Mouse (Mus musculus) embryonic facial prominence, embryonic 12.5 days (tissue): ENCODE results near the gene Golga2. TPM values are rescaled to one million over a fixed set of nuclear protein-coding genes. Genes with fewer than 3 reads are reported as not detected.

Source experiments
- ATAC-seq: fragments of 200-750 bp; cut with Nextera tagmentation; 2 replicates; pipeline ENCODE4 v1.8.0; 2017; ENCODE audit not compliant: insufficient number of reproducible peaks, insufficient read depth, low FRiP score, low TSS enrichment
- H3K27ac ChIP-seq: fragments of 300-500 bp; sonication (generic); 2 replicates; pipeline ENCODE4 v1.5.1; 2016; ENCODE audit warnings: mild to moderate bottlenecking
- H3K27me3 ChIP-seq: fragments of 300-500 bp; sonication (generic); 2 replicates; pipeline ENCODE4 v1.6.1; 2016; ENCODE audit warnings: mild to moderate bottlenecking, moderate library complexity
- H3K36me3 ChIP-seq: fragments of 300-500 bp; sonication (generic); 2 replicates; pipeline ENCODE4 v1.6.1; 2016; ENCODE audit warnings: mild to moderate bottlenecking
- H3K4me1 ChIP-seq: fragments of 300-500 bp; sonication (generic); 2 replicates; pipeline ENCODE4 v1.6.1; 2016
- H3K4me2 ChIP-seq: fragments of 300-500 bp; sonication (generic); replicated peaks from 2 replicates; pipeline ENCODE4 v1.6.1; 2016; ENCODE audit warnings: mild to moderate bottlenecking, moderate library complexity
- H3K4me3 ChIP-seq: fragments of 300-500 bp; sonication (generic); 2 replicates; pipeline ENCODE4 v1.5.1; 2016; ENCODE audit warnings: mild to moderate bottlenecking
- H3K9ac ChIP-seq: fragments of 300-500 bp; sonication (generic); 2 replicates; pipeline ENCODE4 v1.6.1; 2016; ENCODE audit warnings: mild to moderate bottlenecking, moderate library complexity
- H3K9me3 ChIP-seq: fragments of 300-500 bp; sonication (generic); 2 replicates; pipeline ENCODE4 v1.6.1; 2016; ENCODE audit warnings: mild to moderate bottlenecking, moderate library complexity
- WGBS: fragments of 180-500 bp; shearing (Covaris S2); methylation state at CpG from one replicate; pipeline ENCODE4 v1.1.7; 2016; 5-methylcytosine and 5-hydroxymethylcytosine counted together
- microRNA-seq: library from miRNA; unstranded; fragments of <30 nt; microRNA quantifications from one replicate; pipeline ENCODE4, GENCODE M21; 2017
- polyA plus RNA-seq: library from polyadenylated mRNA; unstranded; fragments of >200 nt; fragmentation: Nextera tagmentation; extraction: Ambion mirVana; gene quantifications from 2 replicates; pipeline ENCODE4 v1.2.1, GENCODE M21; 2016

Golga2 gene
- polyA plus RNA-seq, 1 experiment from 2014 or later: 27.4 TPM

DNA sequence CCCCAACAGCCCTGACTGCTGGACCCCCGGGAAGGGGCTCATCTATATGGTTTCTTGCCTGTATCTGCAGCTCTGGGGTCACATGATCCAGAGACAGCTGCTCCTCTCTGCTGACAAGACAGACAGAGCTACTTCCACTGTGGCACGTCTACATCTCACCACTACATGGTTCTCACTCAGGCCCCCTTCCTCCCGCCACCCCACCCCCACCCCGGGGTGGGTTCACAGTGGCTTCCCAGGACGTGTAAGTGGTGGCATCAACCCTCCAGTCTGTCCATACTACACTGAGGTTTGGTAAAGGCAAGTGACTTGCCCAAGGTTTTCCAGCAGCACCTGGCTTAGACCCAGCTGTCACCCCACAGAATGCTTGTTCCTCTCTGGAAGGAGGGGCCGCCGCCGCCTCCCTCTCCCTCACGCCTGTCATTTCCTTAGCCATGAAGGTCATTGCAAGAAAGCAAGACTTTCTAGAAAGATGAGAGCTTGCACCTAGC lies 64.3 kb downstream of the Golga2 start:
- WGBS: 48% methylated on average over 9 of the region's 9 CpGs
- Histone ChIP-seq H3K9me3 (no peaks in the 10 kb centered on the region), H3K9ac (peak overlapping the region; percentile 80), H3K4me2 (peak overlapping the region; percentile 73), H3K4me1 (peaks cover 30% of the 10 kb centered on the region), H3K27ac (peak overlapping the region; percentile 91), H3K36me3 (peaks cover 18% of the 10 kb centered on the region; the same call in 1 of the 2 replicates), H3K27me3 (no peaks in the 10 kb centered on the region), H3K4me3 (peak overlapping the region; percentile 70)
- ATAC-seq: no peak

DNA sequence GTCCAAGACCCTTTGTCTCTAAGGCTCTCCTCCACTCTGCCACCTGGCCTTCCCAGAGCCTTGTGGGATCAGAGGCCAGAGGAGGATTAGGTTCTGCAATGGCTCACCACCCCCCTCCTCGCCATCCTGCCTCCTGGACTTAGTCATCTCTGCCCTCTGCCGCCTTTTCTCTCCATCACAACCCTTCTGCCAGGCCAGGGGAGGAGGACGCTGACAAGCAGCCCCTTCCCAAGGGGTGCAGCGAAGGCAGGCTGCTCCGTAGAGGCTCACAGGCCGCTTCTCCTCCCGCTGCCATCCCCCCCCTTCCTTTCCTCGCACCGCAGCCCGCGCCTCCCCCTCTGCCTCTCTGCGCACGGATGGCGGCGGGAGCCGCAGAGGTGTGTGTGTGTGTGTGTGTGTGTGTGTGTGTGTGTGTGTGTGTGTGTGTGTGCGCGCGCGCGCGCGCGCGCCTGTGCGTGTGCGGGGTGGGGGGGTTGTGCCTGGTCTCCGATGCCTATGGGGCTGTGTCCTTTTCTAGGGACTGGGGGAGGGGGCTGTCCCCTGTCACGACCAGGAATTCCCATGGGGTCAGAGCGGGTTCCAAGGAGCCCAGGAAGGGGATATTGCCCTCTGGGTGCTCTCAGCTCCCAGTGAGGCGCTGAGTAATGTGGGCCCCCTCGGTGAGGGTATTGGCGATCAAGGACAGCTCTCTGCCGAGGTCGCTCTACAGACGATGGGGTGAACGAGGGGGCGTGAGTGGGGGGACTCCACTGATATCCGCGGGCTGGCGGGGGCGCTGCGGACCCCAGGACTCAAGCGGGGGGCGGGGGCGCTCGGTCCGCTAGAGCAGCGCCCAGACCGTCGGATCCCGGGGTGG lies 65.2 kb downstream of the Golga2 start, which contains the start of gene Ciz1:
Gene Ciz1 (plus strand): TSS at position 177 of the 856 bp plus-strand sequence.
- H3K27ac ChIP-seq: peak within 1 kb of the TSS; percentile 91
- peak within 1 kb of the TSS; percentile 80 for H3K9ac ChIP-seq
- H3K4me3 ChIP-seq: peak within 1 kb of the TSS; percentile 70
- peaks cover 30% of the 10 kb centered on the region for H3K4me1 ChIP-seq
- H3K27me3 ChIP-seq: no peaks in the 10 kb centered on the region
- 1% methylated on average over 37 of the region's 52 CpGs for whole genome bisulfite sequencing
- peaks cover 10% of the 10 kb centered on the region; the same call in 1 of the 2 replicates for H3K36me3 ChIP-seq
- ATAC-seq: peak; percentile 49; the same call in 1 of the 2 replicates
- H3K4me2 ChIP-seq: peak within 1 kb of the TSS; percentile 73
- H3K9me3 ChIP-seq: no peaks in the 10 kb centered on the region

GRCm38 (mm10) chr2:32353007-32353542 lies 65.9 kb downstream of the Golga2 start, which contains the start of gene Dnm1:
Gene Dnm1 (minus strand): TSS chr2:32353338.
- peaks cover 30% of the 10 kb centered on the region for H3K4me1 ChIP-seq

DNA sequence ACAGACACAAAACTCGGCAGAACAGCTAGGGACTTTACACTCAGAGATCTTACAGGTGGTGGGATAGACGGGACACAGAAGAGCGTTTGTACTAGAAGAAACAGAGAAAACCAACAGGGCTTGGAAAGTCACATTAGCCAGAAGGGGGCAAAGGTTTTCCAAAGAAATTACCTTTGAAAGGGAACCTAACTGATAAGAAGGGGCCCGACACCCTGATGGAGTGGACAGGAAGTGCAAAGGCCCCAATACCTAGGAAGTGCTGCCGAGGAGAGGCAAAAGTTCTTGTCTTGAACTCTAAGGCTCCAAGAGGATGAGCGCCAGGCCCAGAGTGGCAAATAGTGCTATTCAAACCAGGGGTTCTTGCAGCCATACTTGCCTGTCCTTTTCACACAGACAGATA lies 66.7 kb downstream of the Golga2 start:
- Histone ChIP-seq H3K9me3 (no peaks in the 10 kb centered on the region), H3K4me1 (peaks cover 30% of the 10 kb centered on the region), H3K27ac (no peak overlapping the region), H3K9ac (peak overlapping the region; percentile 80), H3K36me3 (peaks cover 3% of the 10 kb centered on the region; the same call in 1 of the 2 replicates), H3K4me2 (no peak overlapping the region; the same call in 1 of the 2 replicates), H3K27me3 (no peaks in the 10 kb centered on the region), H3K4me3 (0 out of 2 replicates have a peak overlapping the region, but pooled peaks have one; percentile 70)
- no peak for ATAC-seq
- WGBS: 70% methylated on average over 6 of the region's 6 CpGs

More at GRCm38 (mm10) chr2:32353007-32353542, 65.9 kb downstream of the Golga2 start, which contains the start of gene Dnm1:
- peak within 1 kb of the TSS; percentile 91 for H3K27ac ChIP-seq
- WGBS: under 1% methylated on average over 63 of the region's 63 CpGs
- peaks cover 10% of the 10 kb centered on the region; the same call in 1 of the 2 replicates for H3K36me3 ChIP-seq
- ATAC-seq: 0 out of 2 replicates have a peak, but pooled peaks have one; percentile 19
- H3K27me3 ChIP-seq: no peaks in the 10 kb centered on the region
- H3K9me3 ChIP-seq: no peaks in the 10 kb centered on the region
- H3K9ac ChIP-seq: peak within 1 kb of the TSS; percentile 80
- peak within 1 kb of the TSS; percentile 70 for H3K4me3 ChIP-seq
- H3K4me2 ChIP-seq: peak within 1 kb of the TSS; percentile 73

DNA sequence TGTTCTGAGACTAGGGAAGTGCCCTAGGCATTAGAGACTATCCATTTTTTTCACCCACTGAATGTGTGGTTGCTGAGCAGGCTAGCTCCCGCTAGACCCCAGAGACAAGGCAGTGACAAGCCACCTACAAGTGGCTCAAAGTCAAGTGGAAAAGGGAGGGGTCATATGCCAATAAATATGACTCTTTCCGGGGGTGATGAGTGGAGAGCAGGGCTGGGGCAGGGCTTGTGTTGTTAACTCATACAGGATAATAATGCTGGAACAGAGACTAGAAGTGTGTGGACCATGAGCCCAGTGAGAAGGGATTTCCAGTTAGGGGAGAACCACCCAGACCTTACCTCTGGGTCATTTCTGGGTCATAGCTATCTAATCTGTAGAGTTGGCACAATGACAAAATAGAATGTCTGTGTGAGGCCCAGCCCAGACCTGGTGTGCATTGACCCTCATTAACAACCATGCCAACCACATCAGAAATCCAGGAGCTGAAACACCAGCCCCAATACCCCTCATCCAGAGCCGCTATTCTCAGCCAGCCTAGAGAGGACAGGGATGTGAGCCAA lies 67.2 kb downstream of the Golga2 start:
- WGBS: 92% methylated on average over 3 of the region's 3 CpGs
- Histone ChIP-seq H3K9me3 (no peaks in the 10 kb centered on the region), H3K27ac (no peak overlapping the region), H3K4me2 (no peak overlapping the region), H3K4me3 (no peak overlapping the region), H3K27me3 (no peaks in the 10 kb centered on the region), H3K9ac (no peak overlapping the region), H3K36me3 (no peaks in the 10 kb centered on the region), H3K4me1 (peaks cover 30% of the 10 kb centered on the region)
- no peak for ATAC-seq

DNA sequence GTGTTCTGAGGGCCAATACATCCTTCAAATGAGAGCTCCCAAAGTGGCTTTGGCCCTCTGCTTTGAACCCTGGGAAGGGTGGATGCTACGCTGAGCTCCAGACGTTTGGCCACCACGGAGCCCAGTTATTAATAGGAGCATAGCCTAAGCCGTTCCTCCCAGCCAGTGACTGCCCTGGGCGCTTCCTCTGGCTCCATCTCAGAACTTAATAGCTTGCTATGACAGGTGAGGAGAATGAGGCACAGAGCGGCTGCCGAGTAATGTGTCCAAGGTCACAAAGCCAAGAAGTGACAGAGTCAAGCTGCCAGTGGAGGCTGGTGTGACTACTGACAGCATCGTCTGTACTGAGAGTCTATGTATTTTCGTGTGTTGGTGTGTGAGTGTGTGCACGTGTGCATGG lies 69.0 kb downstream of the Golga2 start:
- H3K4me1 ChIP-seq: peaks cover 13% of the 10 kb centered on the region

More for the DNA sequence above, 69.0 kb downstream of the Golga2 start:
- no peak for ATAC-seq
- Histone ChIP-seq H3K4me3 (no peak overlapping the region), H3K9me3 (no peaks in the 10 kb centered on the region), H3K27ac (no peak overlapping the region), H3K27me3 (no peaks in the 10 kb centered on the region), H3K36me3 (no peaks in the 10 kb centered on the region), H3K4me2 (no peak overlapping the region), H3K9ac (no peak overlapping the region)
- 72% methylated on average over 10 of the region's 10 CpGs for WGBS

Small RNA genes lying within 50 kb of the gene (microRNA-seq; reads per million reads assigned to microRNA genes)
- gene Gm23363 (1.3 reads per million), gene Mir199b (1,982 reads per million, percentile 82 among the genes with 10 or more reads in this experiment)

Other genes with a start within 250 kb of the Golga2 start
- gene Fam78a, start 202.5 kb upstream of the Golga2 start, polyA plus RNA-seq: 2.6 and 3.2 TPM in 2 replicates
- 7.0 and 7.3 TPM in 2 replicates for gene Plpp7, start 191.9 kb upstream of the Golga2 start, polyA plus RNA-seq
- gene Prrc2b, start 136.3 kb upstream of the Golga2 start, polyA plus RNA-seq: 81.8 and 83.2 TPM in 2 replicates
- gene Pomt1, start 50.8 kb upstream of the Golga2 start, polyA plus RNA-seq: 30.2 and 32.1 TPM in 2 replicates
- 69.9 and 81.5 TPM in 2 replicates for gene Uck1, start 27.2 kb upstream of the Golga2 start, polyA plus RNA-seq
- gene Swi5, start 691 bp downstream of the Golga2 start, polyA plus RNA-seq: 413 TPM in 2 replicates
- 50.6 and 57.8 TPM in 2 replicates for gene Ciz1, start 64.9 kb downstream of the Golga2 start, polyA plus RNA-seq
- 45.0 and 47.8 TPM in 2 replicates for gene Dnm1, start 66.0 kb downstream of the Golga2 start, polyA plus RNA-seq
- 53.9 and 54.6 TPM in 2 replicates for gene 1110008P14Rik, start 94.6 kb downstream of the Golga2 start, polyA plus RNA-seq
- gene Lcn2, start 100.9 kb downstream of the Golga2 start, polyA plus RNA-seq: 1.3 and 1.4 TPM in 2 replicates
- gene Ptges2, start 108.5 kb downstream of the Golga2 start, polyA plus RNA-seq: 36.1 and 36.9 TPM in 2 replicates
- 6.1 and 6.3 TPM in 2 replicates for gene Naif1, start 163.1 kb downstream of the Golga2 start, polyA plus RNA-seq
- 30.2 and 31.5 TPM in 2 replicates for gene Slc25a25, start 164.1 kb downstream of the Golga2 start, polyA plus RNA-seq
- gene Fam102a, start 247.9 kb downstream of the Golga2 start, polyA plus RNA-seq: 14.2 and 17.0 TPM in 2 replicates